Mouse (Mus musculus) c-Kit-positive CD71-positive TER-119-positive erythroid progenitor cells, embryonic 14.5 days (primary cell): ENCODE data around the gene A2ml1.

Experiments used
- DNase-seq: peaks from one replicate; pipeline ENCODE4 v3.0.0-alpha.2; 2013; ENCODE audit warnings: low spot score

The A2ml1 gene

GRCm38 (mm10) chr6:128549463-128550452 is 31.6 kb downstream of the A2ml1 start:
- no peak for DNase-seq

DNA sequence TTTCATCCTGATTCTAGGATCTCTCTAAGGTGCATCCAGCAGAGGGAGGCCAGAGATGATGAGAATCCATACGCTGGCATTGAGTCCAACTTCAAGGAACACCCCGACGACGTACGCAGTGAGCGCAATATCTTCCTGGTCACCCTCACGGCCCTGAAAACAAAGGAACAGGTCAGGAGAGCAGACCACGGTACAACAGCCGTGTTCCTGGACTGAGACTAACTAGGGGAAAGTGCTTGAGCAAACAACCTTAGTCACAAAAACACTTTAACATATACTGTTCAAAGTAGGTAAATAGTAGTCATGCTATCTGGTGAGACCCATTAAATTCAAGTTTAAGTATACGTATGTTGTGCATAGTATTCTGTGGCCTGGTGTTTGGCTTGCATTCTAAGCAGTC is 32.9 kb downstream of the A2ml1 start:
- no peak for DNase-seq

DNA sequence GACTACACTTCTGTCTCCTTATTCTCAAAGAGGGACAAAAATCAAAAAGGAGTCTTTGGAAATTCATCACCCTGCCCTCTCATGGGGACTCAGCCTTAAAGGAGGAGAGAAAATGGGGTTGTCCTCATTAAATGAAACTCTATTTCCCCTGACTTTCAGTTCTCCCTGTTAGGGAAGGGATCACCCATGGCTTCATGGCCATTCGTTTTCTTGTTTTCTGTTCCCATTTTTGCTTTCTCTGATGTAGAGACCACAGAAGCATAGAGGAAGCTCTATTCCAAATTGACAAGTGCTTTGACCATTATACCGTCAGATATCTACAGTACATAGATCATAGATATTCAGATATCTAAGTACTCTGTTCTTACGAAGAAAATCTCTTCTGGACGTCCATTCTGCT is 36.0 kb downstream of the A2ml1 start:
- no peak for DNase-seq

- DNase-seq: no peak
Observed at GRCm38 (mm10) chr6:128543226-128543625, 38.2 kb downstream of the A2ml1 start.

DNA sequence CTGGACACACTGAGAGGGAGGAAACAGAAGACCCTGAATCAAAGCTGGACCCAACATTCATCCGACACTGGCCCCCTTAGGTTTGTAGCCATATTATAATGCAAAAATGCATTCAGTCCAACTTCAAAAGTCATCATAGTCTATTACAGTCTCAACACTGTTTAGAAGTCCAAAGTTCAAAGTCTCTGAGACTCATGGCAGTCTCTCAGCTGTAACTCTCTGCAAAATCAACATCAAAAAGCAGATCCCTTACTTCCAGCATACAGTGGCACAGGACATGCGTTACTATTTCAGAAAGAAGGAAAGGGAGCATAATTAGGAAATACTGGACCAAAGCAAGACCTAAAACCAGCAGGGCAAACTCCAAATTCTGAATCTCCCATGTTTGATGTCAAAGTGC is 46.2 kb downstream of the A2ml1 start:
- no peak for DNase-seq

DNA sequence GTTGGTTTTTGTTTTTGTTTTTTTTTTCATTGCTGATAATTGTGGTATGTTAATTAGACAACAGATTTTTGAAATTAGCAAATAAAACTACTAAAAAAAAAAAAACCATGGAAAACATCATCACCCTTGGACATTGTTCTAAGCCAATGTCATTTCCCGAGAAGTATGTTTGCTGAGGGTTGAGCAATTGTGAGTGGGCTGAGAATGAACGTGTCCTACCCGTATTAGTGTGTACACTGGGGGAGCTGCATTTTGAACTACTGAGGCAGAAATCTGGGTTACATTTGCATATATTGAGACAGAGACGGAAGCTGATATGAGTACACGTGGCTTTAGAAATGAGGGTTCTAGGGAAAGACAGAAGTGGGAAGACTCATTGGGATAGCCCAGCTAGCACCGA is 48.1 kb downstream of the A2ml1 start:
- no peak for DNase-seq

GRCm38 (mm10) chr6:128532701-128533100 is 48.7 kb downstream of the A2ml1 start:
- no peak for DNase-seq

DNA sequence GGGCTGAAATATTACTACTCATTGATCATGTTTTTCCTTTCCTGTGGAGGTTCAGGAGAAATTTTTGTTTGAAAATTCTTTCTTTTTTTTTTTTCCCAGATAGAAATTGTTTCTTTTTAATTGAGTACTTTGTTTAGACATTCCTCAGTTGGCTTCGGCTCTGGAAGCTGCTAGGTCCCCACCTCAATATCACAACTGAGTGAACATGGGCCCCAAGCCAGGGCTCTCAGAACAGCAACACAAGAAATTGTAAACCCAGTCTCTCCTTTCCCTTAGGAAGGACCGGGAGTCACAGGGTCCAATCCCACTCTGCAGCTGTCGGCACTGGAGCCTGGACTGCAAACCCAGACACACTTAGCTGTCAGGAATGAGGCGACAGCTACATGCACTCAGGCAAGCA is 52.9 kb downstream of the A2ml1 start:
- DNase-seq: no peak

DNA sequence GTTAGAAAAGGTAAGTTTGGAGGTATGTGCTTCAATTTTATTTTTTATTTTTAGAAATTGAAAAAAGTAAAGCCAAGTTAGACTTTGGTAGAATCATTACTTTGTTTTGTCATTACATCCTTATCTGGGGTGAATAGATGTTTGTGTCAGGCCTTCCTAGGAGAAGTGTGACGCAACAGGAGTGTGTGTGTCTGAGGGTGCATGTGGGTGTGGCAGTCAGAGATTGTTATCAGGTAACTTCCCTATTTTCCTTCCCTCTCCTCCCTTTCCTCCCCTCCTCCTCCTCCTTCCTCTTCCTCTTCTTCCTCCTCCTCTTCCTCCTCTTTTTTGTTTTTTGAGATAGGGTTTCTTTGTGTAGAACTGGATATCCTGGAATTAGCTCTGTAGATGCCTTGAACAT is 54.3 kb downstream of the A2ml1 start:
- no peak for DNase-seq

- DNase-seq: no peak
Observed at GRCm38 (mm10) chr6:128526601-128527000, 54.8 kb downstream of the A2ml1 start, which contains the start of gene Pzp. Pzp (minus strand) TSS chr6:128526720.

DNA sequence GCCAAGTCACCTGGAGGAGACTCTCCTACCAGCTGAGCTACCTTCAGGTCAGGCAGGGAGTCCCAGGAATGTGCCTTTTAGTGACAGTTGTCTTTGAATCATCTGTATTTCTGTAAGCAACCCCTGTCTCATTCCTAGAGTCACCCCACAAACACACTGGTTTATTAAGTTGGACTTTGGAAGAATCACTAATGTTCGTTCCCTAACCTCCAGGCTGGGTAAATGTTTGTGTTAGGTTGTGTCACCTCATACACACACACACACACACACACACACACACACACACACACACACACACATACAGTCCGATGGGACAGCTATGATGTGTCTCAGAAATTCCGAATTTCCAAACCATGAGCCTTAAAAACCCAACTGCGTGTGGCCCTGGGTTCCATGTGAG is 55.6 kb downstream of the A2ml1 start:
- DNase-seq: no peak

DNA sequence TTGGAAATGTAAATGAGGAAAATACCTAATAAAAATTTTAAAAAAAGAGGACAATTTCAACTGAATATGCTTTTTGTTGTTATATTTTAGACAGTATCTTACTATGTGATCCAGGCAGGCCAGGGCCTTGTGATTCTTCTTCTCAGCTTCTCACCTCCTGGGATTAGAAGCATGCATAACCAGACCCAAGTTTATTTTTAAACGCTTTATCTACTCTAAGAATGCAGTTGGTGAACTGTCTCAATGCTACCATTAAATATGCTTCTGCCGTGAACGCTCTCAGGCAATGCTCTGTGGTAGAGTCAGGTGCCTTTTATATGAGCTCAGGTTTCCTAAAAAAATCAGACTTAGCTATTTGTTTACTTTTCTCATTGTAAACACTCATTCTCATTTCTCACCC is 58.0 kb downstream of the A2ml1 start:
- DNase-seq: no peak

GRCm38 (mm10) chr6:128519159-128519558 is 62.2 kb downstream of the A2ml1 start:
- no peak for DNase-seq

- no peak for DNase-seq
Observed at GRCm38 (mm10) chr6:128505676-128506236, 75.7 kb downstream of the A2ml1 start.

GRCm38 (mm10) chr6:128504743-128505142 is 76.7 kb downstream of the A2ml1 start:
- no peak for DNase-seq

DNA sequence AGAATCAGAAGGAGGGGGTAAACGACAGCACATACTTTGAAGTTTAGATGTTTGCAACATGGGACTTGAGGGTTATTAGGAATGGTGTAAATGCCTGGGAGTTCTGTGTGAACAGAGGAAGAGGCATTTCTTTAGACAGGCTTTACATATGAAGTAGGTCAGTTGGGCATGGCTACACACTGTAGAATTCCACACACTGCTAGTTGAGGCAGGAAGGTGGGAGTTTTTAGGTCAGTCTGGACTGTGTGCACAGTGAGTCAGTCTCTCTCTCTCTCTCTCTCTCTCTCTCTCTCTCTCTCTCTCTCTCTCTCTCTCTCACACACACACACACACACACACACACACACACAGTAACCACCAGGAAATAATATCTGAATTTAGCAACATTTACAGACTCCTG is 86.1 kb downstream of the A2ml1 start:
- no peak for DNase-seq

DNA sequence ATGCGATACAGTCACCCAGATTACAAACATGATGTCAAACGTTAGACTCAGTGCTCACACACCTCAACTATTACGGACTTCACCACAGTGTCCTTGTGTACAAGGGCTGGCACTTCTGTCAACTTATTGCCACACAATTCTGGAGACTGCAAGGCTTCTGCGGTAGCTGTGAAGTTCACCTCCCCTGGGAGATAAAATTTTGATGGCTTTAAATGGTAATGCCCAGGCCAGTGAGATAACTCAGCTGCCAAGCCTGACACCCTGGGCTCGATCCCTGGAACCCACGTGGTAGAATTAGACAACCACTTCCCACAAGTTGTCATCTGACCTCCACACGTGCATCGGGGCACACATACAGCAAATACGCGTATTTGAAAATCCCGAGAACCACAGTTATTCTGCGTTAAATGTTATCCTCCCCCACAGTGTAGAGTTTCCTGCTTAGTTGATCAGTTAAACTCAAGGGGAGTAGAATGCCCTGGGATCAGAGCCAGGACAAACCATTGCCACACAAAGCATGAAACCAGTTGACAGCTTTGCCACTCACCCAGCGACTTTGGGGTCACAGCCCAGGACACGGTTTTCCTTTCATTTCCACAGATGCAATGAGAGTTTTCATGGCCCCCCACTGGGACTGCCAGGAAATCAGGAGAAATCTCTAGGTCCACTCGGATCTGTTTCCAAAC is 86.6 kb downstream of the A2ml1 start:
- no peak for DNase-seq

- no peak for DNase-seq
Observed at GRCm38 (mm10) chr6:128491916-128492315, 89.5 kb downstream of the A2ml1 start.

DNA sequence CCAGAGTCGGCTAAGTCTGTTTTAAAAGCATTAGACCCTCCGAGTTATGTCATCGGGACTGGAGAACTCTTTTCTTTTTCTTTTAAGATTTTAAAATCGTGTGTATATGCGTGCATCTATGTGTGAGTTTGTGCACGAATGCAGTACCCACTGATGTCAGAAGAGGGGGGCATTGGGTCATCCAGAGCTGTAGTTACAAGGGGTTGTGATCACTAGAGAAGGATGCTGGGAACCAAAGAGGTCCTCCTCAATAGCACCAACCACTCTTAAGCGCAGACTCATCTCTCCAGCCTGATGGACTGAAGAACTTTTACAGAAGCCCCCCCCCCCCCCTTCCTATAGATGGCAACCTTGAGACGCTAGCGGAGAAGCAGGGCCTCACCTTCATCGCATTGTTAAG is 91.3 kb downstream of the A2ml1 start:
- DNase-seq: no peak
